Mouse (Mus musculus) 3T3-L1 (cell line): Measurements from ENCODE around the gene Cmpk1.
A peak's percentile ranks its signal among the peaks of the same experiment; 100 is the strongest.

ENCODE experiments used
- DNase-seq: peaks from one replicate; pipeline ENCODE4 v3.0.0-alpha.2; 2015; ENCODE audit warnings: low read depth, low spot score

Cmpk1 gene

GRCm38 (mm10) chr4:114946416-114946815, 40.6 kb downstream of the Cmpk1 start:
- DNase-seq: no peak

DNA sequence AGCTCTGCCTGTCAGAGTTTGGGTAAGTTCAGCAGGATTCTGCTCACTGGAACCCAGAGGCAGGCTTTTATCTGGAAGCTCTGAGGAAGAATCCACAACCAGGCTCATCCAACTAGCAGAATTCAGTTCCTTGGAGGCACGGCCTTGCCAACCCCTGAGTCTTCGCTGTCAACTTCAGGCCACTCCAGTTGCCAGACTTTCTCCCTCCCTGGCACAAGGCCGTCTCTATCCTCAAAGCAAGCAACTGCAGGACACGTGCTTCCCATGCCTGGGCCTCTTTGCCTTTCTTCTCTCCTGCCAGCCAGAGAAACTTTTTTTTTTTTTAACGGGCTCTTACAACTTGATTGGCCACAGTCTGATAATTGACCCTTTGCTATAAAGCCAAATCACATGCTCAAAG, 42.0 kb downstream of the Cmpk1 start:
- no peak for DNase-seq

DNA sequence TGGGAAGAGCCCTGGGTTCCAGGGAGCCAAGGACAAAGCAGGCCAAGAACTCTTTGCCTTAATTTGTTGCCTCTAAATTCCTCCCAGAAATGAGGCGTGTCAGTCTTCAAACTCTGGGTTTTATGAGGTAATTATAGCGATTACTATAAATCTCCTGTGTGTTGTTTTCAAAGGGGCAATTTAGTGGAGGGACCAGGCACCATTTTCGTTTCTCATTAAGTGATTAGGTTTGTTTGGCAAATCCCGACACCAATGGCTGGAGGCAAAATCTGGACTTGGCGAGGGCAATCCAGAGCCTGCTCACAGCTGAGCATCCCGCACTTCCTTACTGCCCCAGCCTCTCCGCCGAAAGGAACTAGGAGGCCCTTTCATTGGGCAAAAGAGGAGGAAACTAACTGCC, 44.5 kb downstream of the Cmpk1 start:
- DNase-seq: no peak

- no peak for DNase-seq
These were observed 44.9 kb downstream of the Cmpk1 start for GRCm38 (mm10) chr4:114942112-114942511.

DNA sequence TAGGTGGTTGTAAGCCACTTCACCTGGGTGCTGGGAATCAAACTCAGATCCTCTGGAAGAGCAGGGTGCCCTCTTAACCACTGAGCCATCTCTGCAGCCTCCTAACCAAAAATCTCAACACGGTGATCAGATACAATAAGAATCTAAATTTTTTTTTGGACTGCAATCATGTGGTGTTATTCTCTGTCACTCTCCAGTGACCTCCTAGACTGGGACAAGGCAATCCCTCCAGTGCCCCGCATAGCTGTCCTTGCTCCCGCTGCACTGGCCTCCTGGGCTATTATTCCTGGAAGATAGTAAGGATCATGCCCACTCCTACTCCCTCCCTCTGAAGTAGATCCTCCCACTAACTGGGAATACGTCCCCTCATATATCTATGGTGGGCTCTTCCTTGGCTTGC, 45.7 kb downstream of the Cmpk1 start:
- no peak for DNase-seq

GRCm38 (mm10) chr4:114938248-114938647, 48.8 kb downstream of the Cmpk1 start:
- no peak for DNase-seq

GRCm38 (mm10) chr4:114937459-114938047, 49.5 kb downstream of the Cmpk1 start:
- DNase-seq: peak; percentile 29

GRCm38 (mm10) chr4:114934188-114934587, 52.9 kb downstream of the Cmpk1 start:
- no peak for DNase-seq

DNA sequence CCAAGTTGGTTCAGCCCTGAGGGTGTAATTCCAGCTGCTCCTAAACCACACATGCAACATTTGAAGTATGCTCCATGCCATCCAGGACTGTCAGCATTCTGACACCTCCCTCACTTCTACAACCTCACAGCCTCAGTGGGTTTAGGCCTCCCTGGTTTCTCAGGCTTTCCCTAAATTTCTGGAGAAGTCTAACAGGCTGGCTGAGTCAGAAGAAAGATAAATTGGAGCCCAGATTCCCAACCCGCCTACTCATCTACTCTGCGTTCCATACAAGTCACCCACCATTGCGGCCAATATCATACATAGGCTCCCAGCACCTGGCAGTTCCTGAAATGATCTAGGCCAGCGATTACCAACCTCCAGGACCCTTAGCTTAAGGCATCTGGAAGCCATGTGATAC, 54.3 kb downstream of the Cmpk1 start:
- DNase-seq: no peak

DNA sequence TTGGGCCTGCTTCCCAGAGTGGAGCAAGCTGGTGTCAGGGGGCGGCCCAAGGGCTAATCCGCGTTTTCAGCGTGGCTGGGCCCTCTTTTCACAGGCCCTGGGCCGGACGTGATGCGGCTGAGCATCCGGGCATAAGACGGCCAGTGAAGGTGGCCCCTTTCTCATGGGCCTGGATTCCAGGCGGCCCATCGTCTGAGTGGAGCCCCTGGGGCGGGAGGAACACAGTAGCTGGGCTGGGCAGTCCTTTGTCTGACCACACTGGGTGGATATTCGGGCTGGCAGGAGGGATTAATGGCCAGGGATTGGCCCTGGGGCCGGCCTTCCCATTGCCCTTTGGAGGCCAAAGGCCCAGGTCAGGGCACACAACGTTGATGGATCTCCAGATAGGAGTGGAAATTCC, 57.9 kb downstream of the Cmpk1 start:
- DNase-seq: no peak

- DNase-seq: no peak
These were observed 61.1 kb downstream of the Cmpk1 start, which contains the start of gene Foxe3 for GRCm38 (mm10) chr4:114925917-114926312. TSS of gene Foxe3 (minus strand) at chr4:114926013.

DNA sequence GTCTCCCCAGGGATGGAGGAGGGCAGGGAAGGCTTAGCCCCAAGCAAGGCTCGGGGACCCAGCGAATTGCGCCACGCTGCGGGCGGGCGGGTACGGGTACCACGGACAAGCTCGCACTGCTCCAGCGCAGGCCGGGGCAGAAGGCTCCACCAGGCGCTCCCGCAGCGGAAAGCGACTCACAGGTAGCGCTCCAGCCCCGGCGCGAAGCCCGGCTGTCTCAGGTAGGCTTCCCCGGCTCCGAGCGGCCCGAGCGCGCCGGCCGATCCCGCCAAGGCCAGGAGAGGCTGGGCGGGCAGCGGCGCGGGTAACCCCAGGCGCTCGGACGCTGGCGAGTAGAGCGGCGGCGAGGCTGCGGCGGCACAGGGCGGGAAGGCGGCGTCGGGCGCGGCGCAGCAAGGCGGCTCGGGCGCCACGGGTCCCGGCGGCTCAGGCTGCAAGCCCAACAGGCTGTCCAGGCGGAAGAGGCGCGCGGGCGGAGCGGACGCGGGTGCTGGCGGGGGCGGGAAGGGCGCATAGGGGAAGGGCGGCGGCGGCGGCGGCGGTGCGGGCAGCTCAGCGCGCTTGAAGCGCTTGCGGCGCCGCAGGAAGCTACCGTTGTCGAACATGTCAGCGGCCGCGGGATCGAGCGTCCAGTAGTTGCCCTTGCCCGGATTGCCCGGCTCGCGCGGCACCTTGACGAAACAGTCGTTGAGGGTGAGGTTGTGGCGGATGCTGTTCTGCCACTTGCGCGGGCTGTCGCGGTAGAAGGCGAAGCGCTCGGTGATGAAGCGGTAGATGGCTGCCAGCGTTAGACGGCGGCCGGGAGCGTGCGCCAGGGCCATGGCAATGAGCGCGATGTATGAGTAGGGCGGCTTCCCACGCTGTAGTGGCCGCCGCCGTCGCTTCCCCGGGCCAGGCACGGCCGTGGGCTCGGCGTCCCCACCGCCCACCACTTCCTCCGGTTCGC, 61.8 kb downstream of the Cmpk1 start:
- no peak for DNase-seq

- DNase-seq: peak; percentile 81
These were observed 70.0 kb downstream of the Cmpk1 start for GRCm38 (mm10) chr4:114917091-114917490.

GRCm38 (mm10) chr4:114916056-114916455, 71.0 kb downstream of the Cmpk1 start:
- DNase-seq: no peak

DNA sequence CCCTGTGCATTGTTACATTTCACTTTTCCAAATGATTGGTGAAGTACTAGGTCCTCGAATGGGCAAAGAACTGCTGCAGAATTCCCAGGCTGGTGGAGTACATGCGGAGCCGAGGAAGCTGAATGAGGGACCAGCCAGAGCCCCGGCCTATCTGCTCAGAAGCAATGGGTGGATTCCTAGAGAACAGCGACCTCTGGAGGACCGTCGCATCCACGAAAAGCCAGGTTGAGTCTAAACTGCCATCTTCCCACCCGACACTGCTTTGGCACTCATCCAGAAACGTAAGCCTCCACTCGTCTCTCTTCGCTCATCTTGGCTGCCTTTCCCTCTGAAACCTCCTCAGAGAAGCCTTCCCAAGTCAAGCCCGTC, 73.5 kb downstream of the Cmpk1 start:
- no peak for DNase-seq

GRCm38 (mm10) chr4:114912705-114913593, 74.1 kb downstream of the Cmpk1 start:
- DNase-seq: no peak

GRCm38 (mm10) chr4:114909602-114910484, 77.2 kb downstream of the Cmpk1 start:
- peak; percentile 80 for DNase-seq
